In the genomic region with DNA sequence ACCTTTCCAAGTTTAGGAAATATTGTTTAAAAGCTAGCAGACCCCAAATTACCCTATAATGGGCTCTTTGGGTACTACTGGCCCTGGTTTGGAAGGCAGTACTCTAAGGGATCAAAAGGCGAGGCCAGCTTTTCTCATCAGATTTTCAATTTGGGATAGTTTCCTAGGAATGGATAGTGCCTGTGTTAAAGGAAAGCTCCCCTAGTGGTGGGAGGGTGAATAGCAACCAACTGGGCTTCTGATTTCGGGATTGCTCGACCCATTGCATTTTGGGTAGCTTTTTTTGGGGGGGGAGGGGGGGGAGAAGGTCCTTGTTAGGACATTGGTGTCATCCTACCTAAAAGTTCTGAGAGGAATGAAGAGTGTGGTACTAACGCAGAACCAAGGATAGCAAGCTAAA, we compare ENCODE assay signal across 8 mouse cellular contexts. TPM values are rescaled to one million over a fixed set of nuclear protein-coding genes. Genes with fewer than 3 reads are reported as not detected.
DNase-seq lines count a peak whose midpoint lies in the region; ATAC-seq and TF ChIP-seq lines count a peak whose summit lies in the region.
"Had no signal": no experiment of that assay in that cellular context is flagged by ENCODE, and none has a peak within 500 bp of the region (broad histone marks: within the 10 kb centered on the region; RNA-seq: fewer than 3 reads in every experiment).

No protein-coding gene starts in this region.

- no peaks in the 10 kb centered on the region for H3K36me3 ChIP-seq in kidney, embryonic 15.5 days
- H3K36me3 ChIP-seq in ES-E14 (ENCODE audit: control insufficient read depth, insufficient read depth, low read length, poor library complexity, severe bottlenecking) = no peaks in the 10 kb centered on the region
- no peaks in the 10 kb centered on the region for H3K36me3 ChIP-seq in forebrain, embryonic 11.5 days (ENCODE audit: control insufficient read depth, insufficient read depth, low read length)
- H3K36me3 ChIP-seq: liver, embryonic 15.5 days had no signal

- in situ Hi-C loops in ES-E14 (cut with MboI; ENCODE audit: low sequenced_read_pairs in 2 of 2, unreplicated experiment in 2 of 2) = no loop called here

- H3K4me1 ChIP-seq in kidney, embryonic 15.5 days = no peaks in the 10 kb centered on the region
- H3K4me1 ChIP-seq in ES-E14 (ENCODE audit: control insufficient read depth in 2 of 2, insufficient read depth in 2 of 2, low read length in 2 of 2, poor library complexity in 1 of 2) = no peaks in the 10 kb centered on the region; a peak in 1 of 4 replicates
- no peaks in the 10 kb centered on the region for H3K4me1 ChIP-seq in forebrain, embryonic 11.5 days (replicated peaks; ENCODE audit: control insufficient read depth, insufficient read depth, low read length)
- H3K4me1 ChIP-seq: liver, embryonic 15.5 days had no signal

- no peak overlapping the region for H3K9ac ChIP-seq in kidney, embryonic 15.5 days
- H3K9ac ChIP-seq in ES-E14 (ENCODE audit: insufficient read depth, low read depth, low read length, poor library complexity, severe bottlenecking) = peak overlapping the region; percentile 60; the same call in 1 of the 2 replicates
- no peak overlapping the region for H3K9ac ChIP-seq in forebrain, embryonic 11.5 days (ENCODE audit: low read length)
- H3K9ac ChIP-seq: liver, embryonic 15.5 days had no signal

- ATAC-seq in kidney, embryonic 15.5 days (replicated peaks; ENCODE audit: low FRiP score) = no peak
- no peak for ATAC-seq in forebrain, embryonic 11.5 days (replicated peaks; ENCODE audit: low FRiP score)
- ATAC-seq in megakaryocyte progenitor cell, adult 5-6 weeks (replicated peaks; ENCODE audit: poor library complexity) = no peak

- 72% methylated on average over 4 of the region's 4 CpGs for WGBS in kidney, embryonic 15.5 days
- WGBS in forebrain, embryonic 11.5 days = 82% methylated on average over 4 of the region's 4 CpGs

- H3K27ac ChIP-seq in kidney, embryonic 15.5 days = no peak overlapping the region
- H3K27ac ChIP-seq in ES-E14 (ENCODE audit: insufficient read depth, low read depth, low read length, poor library complexity, severe bottlenecking) = no peak overlapping the region
- H3K27ac ChIP-seq in forebrain, embryonic 11.5 days (ENCODE audit: low read depth, low read length) = no peak overlapping the region
- H3K27ac ChIP-seq: liver, embryonic 15.5 days had no signal

- no peaks in the 10 kb centered on the region for H3K9me3 ChIP-seq in kidney, embryonic 15.5 days (replicated peaks)
- H3K9me3 ChIP-seq in ES-E14 (ENCODE audit: control insufficient read depth, insufficient read depth, low read depth, low read length) = peaks cover 1% of the 10 kb centered on the region; the same call in 1 of the 2 replicates
- no peaks in the 10 kb centered on the region for H3K9me3 ChIP-seq in forebrain, embryonic 11.5 days (ENCODE audit: control insufficient read depth, low read length)
- H3K9me3 ChIP-seq: liver, embryonic 15.5 days had no signal

- DNase-seq in kidney, adult 9 months = peak; percentile 19
- DNase-seq in A20 (ENCODE audit: low read depth, low spot score) (peak; percentile 12), ES-E14 (ENCODE audit: low read depth, low spot score) (peak; percentile 30)
- peak; percentile 7 for DNase-seq in kidney, postnatal 14 days
- no peak for DNase-seq in forebrain, embryonic 11.5 days (ENCODE audit: low spot score)

- H3K4me3 ChIP-seq in kidney, embryonic 15.5 days (replicated peaks) = no peak overlapping the region
- peak overlapping the region; percentile 57 to 75; a peak in 3 of 4 replicates for H3K4me3 ChIP-seq in ES-E14 (ENCODE audit: insufficient read depth in 1 of 2, low read depth in 1 of 2, low read length in 2 of 2, poor library complexity in 1 of 2, severe bottlenecking in 1 of 2)
- no peak overlapping the region for H3K4me3 ChIP-seq in forebrain, embryonic 11.5 days (ENCODE audit: low read depth, low read length)
- H3K4me3 ChIP-seq: liver, embryonic 15.5 days had no signal

- no peak overlapping the region for H3K4me2 ChIP-seq in kidney, embryonic 15.5 days
- no peak overlapping the region for H3K4me2 ChIP-seq in forebrain, embryonic 11.5 days (ENCODE audit: low read depth, low read length, severe bottlenecking)
- H3K4me2 ChIP-seq: liver, embryonic 15.5 days had no signal

- H3K27me3 ChIP-seq in kidney, embryonic 15.5 days = no peaks in the 10 kb centered on the region
- H3K27me3 ChIP-seq in forebrain, embryonic 11.5 days (ENCODE audit: control insufficient read depth, insufficient read depth, low read length) = no peaks in the 10 kb centered on the region
- H3K27me3 ChIP-seq: liver, embryonic 15.5 days had no signal

TF ChIP-seq in ES-E14, 5 proteins besides CTCF, POLR2A, EP300 and RAD21:
- TF ChIP-seq ZC3H11A (IDR thresholded peaks at IDR 0.05; ENCODE audit: borderline replicate concordance, low read depth, low read length) = no peak
- TF ChIP-seq HCFC1 (IDR thresholded peaks at IDR 0.05; ENCODE audit: borderline replicate concordance, insufficient read depth, low read length) = no peak
- TF ChIP-seq ZNF384 (IDR thresholded peaks at IDR 0.05; ENCODE audit: low read depth, low read length) = no peak
- no peak for TF ChIP-seq MAFK (IDR thresholded peaks at IDR 0.05; ENCODE audit: insufficient read depth, low read depth, low read length)
- no peak for TF ChIP-seq CHD2 (IDR thresholded peaks at IDR 0.05; ENCODE audit: low read depth, low read length)

RNA-seq across cellular contexts. Expression of gene Acan, which starts 35.8 kb away (rescaled TPM):
- polyA plus RNA-seq in kidney, embryonic 15.5 days (2015; fragmentation: Nextera tagmentation; extraction: Ambion mirVana) = 0.52 and 0.81 TPM in 2 replicates
- 4.9 and 5.2 TPM in 2 replicates for total RNA-seq in ES-E14 (2012; rRNA removed)
- 0.05 and 0.15 TPM in 2 replicates for polyA plus RNA-seq in forebrain, embryonic 11.5 days (2014; fragmentation: Nextera tagmentation; extraction: Ambion mirVana)
- not detected in 2 replicates for total RNA-seq in megakaryocyte progenitor cell, adult 5-6 weeks (2015)
- not detected in 2 replicates for total RNA-seq in megakaryocyte progenitor cell, adult 5-6 weeks (2017)

RNA-seq across cellular contexts. Expression of gene Hapln3, which starts 41.7 kb away (rescaled TPM):
- 5.2 and 5.5 TPM in 2 replicates for polyA plus RNA-seq in kidney, embryonic 15.5 days (2015; fragmentation: Nextera tagmentation; extraction: Ambion mirVana)
- total RNA-seq in ES-E14 (2012; rRNA removed) = 6.5 and 17.2 TPM in 2 replicates
- 1.5 and 2.8 TPM in 2 replicates for polyA plus RNA-seq in forebrain, embryonic 11.5 days (2014; fragmentation: Nextera tagmentation; extraction: Ambion mirVana)
- total RNA-seq in megakaryocyte progenitor cell, adult 5-6 weeks (2015) = not detected in 2 replicates
- not detected in 2 replicates for total RNA-seq in megakaryocyte progenitor cell, adult 5-6 weeks (2017)

RNA-seq across cellular contexts. Expression of gene Mfge8, which starts 59.7 kb away (rescaled TPM):
- polyA plus RNA-seq in kidney, embryonic 15.5 days (2015; fragmentation: Nextera tagmentation; extraction: Ambion mirVana) = 249 and 265 TPM in 2 replicates
- total RNA-seq in ES-E14 (2012; rRNA removed) = 412 and 560 TPM in 2 replicates
- 65.1 and 78.7 TPM in 2 replicates for polyA plus RNA-seq in forebrain, embryonic 11.5 days (2014; fragmentation: Nextera tagmentation; extraction: Ambion mirVana)
- total RNA-seq in megakaryocyte progenitor cell, adult 5-6 weeks (2015) = 8.4 and 10.4 TPM in 2 replicates
- total RNA-seq in megakaryocyte progenitor cell, adult 5-6 weeks (2017) = 9.9 and 10.7 TPM in 2 replicates

Comparison
In these comparisons a context has a peak if more than half of its experiments do, and no peak if none do; other contexts are left out.
1. H3K4me3 ChIP-seq: peak in ES-E14 (2 of 2); none in kidney, embryonic 15.5 days (single experiment) and forebrain, embryonic 11.5 days (single experiment).
2. RNA of gene Mfge8, which starts 59.7 kb away (total RNA-seq): 412 to 560 TPM in ES-E14; 8.4 to 10.7 TPM in megakaryocyte progenitor cell, adult 5-6 weeks; every median in the first group is over 10 times any median in the second.